Mouse (Mus musculus) heart, adult 9 months (tissue): ENCODE measurements around the gene Zfp969.
"Not testable (repeated sequence)": the region's sequence is repeated elsewhere in the genome, so short reads cannot be mapped to it uniquely, and the experiment has no call there.

Experiments
- DNase-seq, 2 experiments: peaks; one replicate each; pipeline ENCODE4 v3.0.0; 2022; ENCODE audit warnings: low spot score in 2 of 2

Zfp969 gene

DNA sequence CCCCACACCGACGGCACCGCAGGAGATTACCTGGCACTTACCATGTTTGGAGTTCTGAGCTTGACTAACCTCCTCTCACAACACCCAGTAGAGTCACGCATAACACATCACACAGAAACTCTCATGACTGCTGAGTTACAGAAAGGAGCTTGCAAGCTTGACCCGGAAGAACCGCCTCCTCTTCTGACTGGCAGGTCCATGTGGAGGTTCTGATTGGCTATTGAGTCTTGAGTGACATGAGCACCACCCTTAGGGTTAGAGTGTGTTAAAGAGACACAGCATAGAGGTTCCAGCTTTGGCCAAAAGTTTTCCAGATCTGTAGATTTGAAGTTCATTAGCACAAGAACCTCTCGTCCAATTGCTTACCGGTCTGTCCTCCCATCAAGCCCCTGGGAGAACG is at the start of gene Zfp969:
Gene Zfp969 (minus strand): TSS at position 101 of the 400 bp plus-strand sequence.
- DNase-seq = not testable (repeated sequence)

DNA sequence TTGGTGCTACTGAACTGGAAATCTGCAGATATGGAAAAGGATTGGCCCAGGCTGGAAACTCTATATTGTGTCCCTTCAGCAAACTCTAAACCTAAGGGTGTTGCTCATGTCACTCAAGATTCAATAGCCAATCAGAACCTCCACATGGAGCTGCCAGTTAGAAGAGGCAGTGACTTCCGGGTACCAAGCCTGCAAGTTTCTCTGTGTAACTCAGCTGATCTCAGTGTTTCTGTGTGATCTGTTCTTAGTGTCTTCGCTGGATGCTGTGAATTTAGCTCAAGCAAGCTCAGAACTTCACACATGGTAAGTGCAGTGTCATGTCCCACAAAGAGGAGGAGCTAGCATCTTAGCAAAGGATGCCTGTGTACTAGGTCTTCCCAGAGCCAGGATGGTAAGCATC is 37.8 kb upstream of the Zfp969 start, which contains the start of gene Gm2007:
Gene Gm2007 (plus strand): TSS at position 301 of the 400 bp plus-strand sequence.
- not testable (repeated sequence) for DNase-seq

- not testable (repeated sequence) for DNase-seq
Measured at GRCm38 (mm10) chr2:175643678-175644077, 59.8 kb downstream of the Zfp969 start, which contains the start of gene Gm11007. Gm11007 (plus strand) TSS chr2:175643978.
